Mouse (Mus musculus) left cerebral cortex, postnatal 36 days (tissue): ENCODE results near the gene Zfp784. TPM values are rescaled to one million over a fixed set of nuclear protein-coding genes. Genes with fewer than 3 reads are reported as not detected.

Source experiments
- DNase-seq, 2 experiments: peaks; one replicate each; pipeline ENCODE4 v3.0.0; 2021 to 2022; ENCODE audit warnings: low spot score in 2 of 2, mixed read lengths in 1 of 2
- intact Hi-C: fragments of 180-260 bp; cut with DNase I; formaldehyde crosslinking; loops from one replicate; pipeline ENCODE4 v1.15.1; 2025
- total RNA-seq, 2 experiments: library from RNA; stranded (reverse); gene quantifications; 2 replicates each; pipeline ENCODE4 v1.2.3; 2021

Zfp784 gene
- total RNA-seq, 2 experiments from 2014 or later = 5.3 to 5.7 TPM

DNA sequence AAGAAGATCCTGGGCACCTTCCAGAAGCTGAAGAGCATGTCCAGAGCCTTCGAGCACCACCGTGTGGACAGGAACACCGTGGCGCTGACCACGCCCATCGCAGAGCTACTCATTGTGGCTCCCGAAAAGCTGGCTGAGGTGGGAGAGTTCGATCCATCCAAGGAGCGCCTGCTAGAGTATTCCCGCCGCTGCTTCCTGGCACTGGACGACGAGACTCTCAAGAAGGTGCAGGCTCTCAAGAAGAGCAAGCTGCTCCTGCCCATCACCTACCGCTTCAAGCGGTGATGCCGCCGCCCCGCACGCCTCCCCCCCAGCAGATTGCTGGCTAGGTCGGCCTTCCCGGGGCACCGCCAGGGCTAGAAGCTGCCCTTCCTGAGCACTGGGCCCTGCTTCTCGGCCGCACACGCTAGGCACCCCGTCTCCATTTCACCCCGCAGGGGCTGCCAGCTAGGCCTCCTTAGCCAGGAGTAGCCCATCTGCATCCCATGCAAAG is 22.0 kb upstream of the Zfp784 start:
- intact Hi-C loops = loop anchor here (2.0 to 10.0 kb wide), 2 partner anchors 39 to 1365 kb away; partner anchors contain the start of genes Ccdc106, Mboat7, Tsen34 and Zfp865
- DNase-seq = peak; percentile 74

DNA sequence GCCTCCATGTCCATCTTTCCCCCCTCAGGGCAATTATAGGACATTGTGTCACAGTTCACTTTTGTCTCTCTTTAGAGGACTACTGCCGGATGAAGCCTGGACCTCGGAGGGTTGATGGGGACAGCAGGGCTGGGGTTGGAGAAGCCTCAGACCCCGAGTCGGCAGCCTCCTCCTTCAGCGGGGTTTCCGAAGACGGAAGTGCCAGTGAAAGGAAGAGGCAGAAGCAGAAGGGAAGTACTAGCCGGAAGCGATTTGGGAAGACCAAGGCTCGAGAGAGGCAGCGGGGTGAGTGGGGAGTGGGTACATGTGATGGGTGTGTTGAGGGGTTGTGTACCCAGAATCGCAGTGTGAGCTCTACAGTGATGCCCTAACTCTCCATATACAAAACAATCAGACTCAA is 21.2 kb upstream of the Zfp784 start:
- peak in 1 of 2 experiments; percentile 11 for DNase-seq
- intact Hi-C loops = loop anchor here (5.0 kb wide), 1 partner anchor 137 kb away; the partner anchor contains the start of gene Nat14

DNA sequence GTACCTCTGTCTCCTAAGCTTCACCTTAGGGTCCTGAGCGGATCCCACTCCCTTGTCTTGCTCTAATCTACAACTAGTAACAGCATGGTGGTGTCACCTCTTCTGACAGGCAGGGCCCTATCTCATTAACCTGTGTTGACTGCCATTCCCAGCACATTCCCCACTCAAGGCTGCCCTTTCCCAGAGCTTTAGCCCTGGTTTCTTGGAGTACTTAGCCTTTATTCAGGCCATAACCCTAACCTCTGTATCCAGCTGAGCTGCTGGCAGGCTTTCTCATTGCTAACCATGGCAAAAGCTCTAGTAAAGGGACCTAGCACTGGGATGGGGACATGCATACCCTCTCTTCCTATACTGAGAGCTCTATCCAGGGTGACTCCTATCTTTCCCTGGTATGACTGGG is 20.4 kb upstream of the Zfp784 start:
- no peak for DNase-seq
- intact Hi-C loops = loop anchor here (5.0 kb wide), 1 partner anchor 136 kb away; the partner anchor contains the start of gene Nat14

DNA sequence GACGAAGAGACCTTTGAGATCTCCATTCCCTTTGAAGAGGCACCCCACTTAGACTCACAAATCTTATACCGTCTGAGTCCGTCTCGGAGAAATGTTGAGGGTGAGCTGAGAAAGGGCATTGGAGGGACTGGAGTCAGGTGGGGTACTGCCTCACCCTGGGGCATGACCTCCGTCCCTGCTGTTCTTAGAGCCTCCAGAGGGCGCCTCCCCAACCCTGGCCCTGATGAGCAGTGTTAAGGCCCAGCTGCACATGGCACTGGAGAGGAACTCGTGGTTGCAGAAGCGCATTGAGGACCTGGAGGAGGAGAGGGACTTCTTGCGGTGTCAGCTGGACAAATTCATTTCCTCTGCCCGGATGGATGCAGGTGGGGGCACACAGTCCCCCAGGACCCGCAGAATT is 19.6 kb upstream of the Zfp784 start:
- intact Hi-C loops = loop anchor here (5.0 kb wide), 1 partner anchor 136 kb away; the partner anchor contains the start of gene Nat14
- DNase-seq = no peak

DNA sequence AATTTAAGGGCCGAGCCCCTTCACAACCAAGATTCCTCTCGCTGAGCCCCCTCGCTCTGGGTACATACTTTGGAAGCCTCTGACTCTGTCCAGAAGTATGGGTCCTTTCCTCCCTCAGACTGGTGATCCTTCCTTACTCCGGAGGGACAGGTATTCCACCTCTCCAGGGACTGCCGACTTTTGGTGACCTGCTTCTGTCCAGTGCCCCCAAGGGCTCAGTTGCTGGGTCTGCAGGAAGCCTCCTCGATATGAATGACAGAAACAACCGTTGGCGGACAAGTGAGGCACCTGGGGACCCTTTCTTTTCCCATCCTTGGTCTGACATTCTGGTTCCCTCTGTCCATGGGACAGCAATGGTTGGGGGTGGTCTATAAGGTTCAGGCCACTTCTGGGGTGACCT is 19.1 kb upstream of the Zfp784 start:
- peak in 1 of 2 experiments; percentile 9 for DNase-seq
- intact Hi-C loops = loop anchor here (5.0 kb wide), 1 partner anchor 135 kb away; the partner anchor contains the start of gene Nat14

DNA sequence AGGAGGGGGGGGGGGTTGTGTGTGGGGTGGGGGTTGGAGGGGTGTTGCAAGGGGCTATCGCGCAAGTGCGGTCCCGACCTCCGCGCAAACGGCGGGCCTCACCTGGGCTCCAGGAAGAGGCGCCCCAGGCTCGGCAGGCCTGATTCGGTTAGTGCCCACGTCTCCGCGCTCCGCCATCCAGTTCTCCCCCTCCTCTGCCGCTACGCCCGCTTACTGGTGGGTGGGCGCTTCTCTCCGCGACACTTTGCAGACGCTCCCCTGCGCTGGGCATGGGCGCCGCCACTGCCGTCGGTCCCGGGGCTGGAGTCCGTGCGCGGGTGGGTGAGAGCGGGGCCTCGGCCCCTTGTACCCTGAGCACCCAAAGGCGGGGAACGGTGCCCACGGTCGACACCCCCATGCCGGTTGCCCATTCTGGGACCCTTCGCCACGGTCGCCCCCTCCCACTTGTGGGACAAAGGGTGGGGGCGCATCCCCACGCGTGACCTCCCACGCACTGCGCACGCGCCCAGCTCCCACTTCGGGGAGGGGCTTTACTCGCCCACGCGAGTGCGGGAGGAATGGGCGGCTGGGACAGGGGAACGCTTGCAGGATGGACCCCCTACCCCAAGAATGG is 18.5 kb upstream of the Zfp784 start:
- peak in 1 of 2 experiments; percentile 76 for DNase-seq
- intact Hi-C loops = loop anchor here (5.0 kb wide), 1 partner anchor 134 kb away; the partner anchor contains the start of gene Nat14

DNA sequence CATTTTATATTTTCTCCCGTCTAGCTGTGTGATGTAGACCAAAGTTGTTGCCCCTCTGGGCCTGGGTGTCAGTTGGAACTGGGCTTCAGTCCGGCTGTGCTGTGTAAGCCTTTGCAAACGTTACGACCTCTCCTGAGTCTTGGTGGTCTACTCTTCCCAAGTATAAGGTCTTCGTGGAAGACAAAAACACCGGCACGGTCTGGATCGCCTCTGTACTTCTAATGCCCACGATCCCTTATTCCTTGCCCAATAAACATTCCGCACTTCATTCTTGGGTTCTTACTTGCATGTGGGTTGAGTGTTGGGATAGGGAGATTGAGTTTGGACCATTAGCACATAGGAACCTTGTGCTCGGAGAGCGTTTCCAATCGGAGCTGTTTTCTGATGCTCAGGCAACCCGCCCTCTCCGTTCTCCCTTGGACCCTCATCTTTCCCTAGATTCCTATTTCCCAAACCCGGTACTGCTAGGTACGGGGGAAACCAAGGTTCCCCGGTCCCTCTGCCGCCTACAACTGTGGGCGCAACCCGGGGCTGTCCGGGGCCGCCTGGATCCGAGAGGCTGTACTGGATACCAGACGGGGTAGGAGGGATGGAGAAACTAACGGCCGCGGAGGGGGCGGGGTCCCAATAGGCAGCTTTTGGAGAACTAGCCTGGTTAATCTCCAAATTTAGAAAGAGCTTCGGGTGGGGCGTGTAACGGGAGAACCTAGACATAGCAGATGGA is 15.4 kb upstream of the Zfp784 start:
- intact Hi-C loops = loop anchor here (5.0 kb wide), 1 partner anchor 111 kb away; no protein-coding TSS in a partner anchor
- peak; percentile 57 to 65 for DNase-seq

DNA sequence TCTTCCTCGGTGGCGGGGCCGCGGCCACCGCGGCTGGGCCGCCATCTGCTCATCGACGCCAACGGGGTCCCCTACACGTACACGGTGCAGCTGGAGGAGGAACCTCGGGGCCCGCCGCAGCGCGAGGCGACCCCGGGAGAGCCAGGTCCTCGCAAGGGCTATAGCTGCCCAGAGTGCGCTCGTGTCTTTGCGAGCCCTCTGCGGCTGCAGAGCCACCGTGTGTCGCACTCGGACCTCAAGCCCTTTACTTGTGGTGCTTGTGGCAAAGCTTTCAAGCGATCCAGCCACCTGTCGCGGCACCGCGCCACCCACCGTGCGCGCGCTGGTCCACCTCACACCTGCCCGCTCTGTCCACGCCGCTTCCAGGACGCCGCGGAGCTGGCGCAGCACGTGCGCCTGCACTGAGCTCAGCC is 14.7 kb upstream of the Zfp784 start:
- intact Hi-C loops = loop anchor here (5.0 kb wide), 1 partner anchor 111 kb away; no protein-coding TSS in a partner anchor
- DNase-seq = peak in 1 of 2 experiments; percentile 38

DNA sequence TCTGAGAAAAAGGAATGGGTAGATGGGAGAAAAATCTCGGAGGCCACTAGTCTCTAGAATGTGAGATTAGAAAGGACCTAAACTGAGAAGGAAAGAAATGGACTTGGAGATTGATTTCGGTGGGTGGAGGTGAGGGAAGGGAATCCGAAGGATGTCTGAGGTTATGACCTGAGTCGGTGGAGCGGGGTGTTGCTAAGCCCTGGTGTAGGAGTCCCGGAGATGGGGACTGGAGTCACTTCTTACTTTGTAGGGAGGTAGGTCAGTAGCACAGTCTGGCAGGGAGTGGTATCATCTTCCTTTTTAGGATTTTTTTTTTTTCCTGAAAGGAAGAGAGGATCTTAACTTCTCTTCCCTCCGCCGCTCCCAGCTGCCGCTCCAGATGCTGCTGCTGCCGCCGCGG is 14.2 kb upstream of the Zfp784 start:
- DNase-seq = no peak
- intact Hi-C loops = loop anchor here (5.0 kb wide), 1 partner anchor 110 kb away; no protein-coding TSS in a partner anchor

DNA sequence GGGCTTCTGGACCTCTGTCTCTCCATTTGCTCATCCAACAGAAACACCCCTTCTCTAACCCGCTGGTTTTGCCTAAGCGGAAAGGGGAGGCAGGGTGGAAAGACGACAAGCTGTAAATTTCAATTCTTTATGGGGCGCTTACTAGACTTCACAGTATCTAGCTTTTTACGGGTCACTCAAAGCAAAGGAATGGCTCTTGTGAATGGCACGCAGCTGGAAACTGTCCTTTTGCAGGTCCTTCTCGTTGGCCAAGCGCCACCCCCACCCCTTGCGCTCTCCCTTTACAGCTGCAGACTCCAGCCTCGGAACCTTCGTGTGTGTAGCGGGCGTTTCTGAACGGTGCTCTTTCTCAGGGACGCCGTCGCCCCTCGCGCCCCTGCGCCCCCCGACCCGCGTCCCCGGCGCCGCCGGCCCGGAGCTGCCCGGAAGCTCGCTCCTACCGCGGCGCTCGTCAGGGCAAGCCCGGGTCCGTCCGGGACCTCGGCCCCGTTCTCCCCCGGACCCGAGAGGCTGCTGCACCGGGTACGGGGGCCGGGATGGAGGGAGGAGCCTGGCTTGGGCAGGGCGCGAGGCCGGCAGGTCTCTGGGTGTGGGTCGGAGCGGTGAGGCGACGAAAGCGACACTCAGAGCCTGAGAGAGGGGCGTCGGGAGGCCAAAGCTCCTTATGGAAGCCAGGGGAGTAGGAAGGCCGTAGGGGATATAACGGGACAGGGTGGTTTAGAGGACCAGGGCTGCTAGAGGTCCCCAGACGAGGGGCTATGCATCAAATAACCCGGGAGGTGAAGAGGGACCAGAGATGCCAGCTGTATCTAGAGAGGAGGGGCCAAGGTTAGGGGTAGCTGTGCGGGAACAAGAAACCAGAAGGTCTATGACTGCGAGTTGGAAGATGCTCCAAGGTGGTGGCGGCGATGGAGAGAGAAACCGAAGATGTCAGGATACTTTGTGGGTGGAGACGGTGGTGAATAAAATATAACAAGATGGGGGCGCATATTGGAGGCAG is 13.2 kb upstream of the Zfp784 start, which contains the start of gene Zfp580:
Gene Zfp580, plus strand, starts transcription at position 346 of the 1,000 bp plus-strand sequence.
- intact Hi-C loops = loop anchor here (2.0 to 5.0 kb wide), 2 partner anchors 31 to 109 kb away; partner anchors contain the start of genes Ccdc106 and Zfp865
- DNase-seq = peak; percentile 84 to 88

DNA sequence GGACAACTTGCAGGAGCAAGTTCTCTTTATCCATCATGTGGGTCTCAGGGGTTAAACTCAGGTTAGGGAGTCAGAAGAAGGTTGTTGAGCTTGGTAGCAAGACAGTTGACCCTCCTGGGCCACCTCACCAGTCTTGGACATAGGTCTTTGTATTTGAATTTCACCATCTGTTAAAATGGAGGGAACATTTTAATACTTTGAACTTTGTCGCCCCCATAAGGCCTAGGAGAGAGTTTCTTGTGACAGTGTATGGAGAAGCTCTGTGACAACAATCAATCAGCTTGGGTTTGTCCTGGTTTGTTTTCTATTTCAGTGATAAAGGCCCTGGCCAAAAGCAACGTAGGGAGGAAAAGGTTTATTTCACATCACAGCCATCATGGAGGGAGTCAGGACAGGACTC is 9.1 kb upstream of the Zfp784 start:
- no peak for DNase-seq
- intact Hi-C loops = no loop called here

DNA sequence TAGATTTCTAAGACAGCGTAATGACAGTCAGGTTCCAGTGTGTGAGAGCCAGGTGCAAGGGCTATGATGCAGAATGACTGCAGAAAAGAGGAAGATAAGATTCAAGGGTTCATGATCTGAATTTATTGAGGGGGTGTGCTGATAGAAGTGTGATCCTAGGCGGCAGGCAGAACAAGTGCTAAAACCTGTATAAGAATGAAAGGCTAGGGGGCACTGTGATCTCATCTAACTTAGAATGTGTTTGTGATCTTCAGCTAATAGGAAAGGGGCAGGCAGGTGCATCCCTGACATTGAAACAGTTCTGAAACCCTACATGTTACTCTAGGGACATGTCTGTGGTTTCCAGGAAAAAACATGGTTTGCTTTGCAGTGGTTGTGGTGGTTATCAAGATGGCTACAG is 7.9 kb upstream of the Zfp784 start:
- intact Hi-C loops = no loop called here
- no peak for DNase-seq

DNA sequence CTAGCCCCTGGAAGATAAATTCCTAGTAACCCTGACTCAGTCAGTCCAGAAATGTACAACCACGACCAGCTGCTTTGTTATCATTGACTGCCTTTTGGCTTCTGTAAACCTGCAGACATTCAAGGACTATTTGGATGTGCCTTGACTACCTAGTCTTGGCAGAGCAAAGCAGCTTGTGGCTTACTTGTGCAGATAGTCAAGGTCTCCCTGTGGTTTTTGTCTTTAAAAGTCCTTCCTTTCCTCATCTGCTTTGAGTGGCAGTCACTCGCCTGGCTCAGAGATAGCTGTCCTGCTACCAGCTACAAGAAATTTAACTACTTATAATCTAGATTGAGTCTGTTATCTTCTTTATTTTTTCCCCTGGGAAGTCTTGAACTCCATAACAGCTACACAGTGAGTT is 6.7 kb upstream of the Zfp784 start:
- no peak for DNase-seq
- intact Hi-C loops = no loop called here

DNA sequence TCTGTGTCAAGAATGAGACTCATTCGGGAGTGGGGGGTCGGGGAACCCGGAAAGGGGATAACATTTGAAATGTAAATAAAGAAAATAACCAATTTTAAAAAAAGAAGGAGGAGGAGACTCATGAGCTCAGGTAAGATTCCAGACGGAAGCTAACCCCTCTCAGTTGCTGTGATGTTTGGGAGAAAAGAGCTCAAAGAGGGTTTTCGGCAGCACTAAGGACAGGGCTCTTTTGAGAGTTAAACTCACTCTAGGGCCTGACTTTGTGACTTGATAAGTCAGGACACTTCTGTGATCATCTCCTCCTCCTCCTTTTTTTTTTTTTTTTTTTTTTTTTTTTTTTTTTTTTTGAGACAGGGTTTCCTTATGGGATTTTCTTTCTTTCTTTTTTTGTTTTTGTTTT is 694 bp upstream of the Zfp784 start:
- intact Hi-C loops = no loop called here

DNA sequence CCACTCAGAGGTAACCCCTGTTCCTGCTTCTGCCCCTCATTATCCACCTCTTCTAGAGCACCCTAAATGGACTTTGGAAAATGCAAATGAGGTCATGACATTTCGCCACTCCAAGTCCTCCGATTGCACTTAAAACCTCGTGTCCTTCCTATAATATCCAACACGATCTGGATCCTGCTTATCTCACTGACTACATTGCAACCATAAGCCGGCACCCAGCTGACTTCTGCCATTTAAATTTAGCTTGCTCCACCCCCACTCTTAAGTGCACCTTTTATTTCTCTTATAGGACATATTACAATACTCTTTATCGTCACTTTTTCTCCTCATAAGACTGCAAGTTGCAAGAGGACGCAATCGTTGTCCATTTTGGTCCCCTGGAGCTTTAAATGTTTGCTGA is 779 bp downstream of the Zfp784 start:
- intact Hi-C loops = no loop called here
- no peak for DNase-seq

More for the DNA sequence above, 694 bp upstream of the Zfp784 start:
- DNase-seq = no peak

DNA sequence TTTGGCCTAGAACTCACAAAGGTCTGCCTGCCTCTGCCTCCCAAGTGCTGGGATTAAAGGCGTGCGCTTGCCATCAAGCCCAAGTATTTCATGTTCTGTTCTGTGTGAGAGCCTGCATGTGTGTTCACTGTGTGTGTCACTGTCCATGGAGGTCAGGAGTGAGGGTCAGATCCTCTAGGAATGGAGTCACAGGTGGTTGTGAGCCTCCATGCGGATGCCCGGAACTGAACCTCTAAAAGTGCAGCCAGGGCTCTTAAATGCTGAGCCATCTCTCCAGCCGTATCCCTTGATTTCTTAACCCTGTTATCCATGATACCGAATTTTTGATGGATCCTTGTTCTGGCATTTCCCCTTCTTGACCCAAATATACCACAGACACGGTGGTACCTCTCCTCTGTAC is 1.2 kb downstream of the Zfp784 start:
- intact Hi-C loops = no loop called here
- DNase-seq = no peak

DNA sequence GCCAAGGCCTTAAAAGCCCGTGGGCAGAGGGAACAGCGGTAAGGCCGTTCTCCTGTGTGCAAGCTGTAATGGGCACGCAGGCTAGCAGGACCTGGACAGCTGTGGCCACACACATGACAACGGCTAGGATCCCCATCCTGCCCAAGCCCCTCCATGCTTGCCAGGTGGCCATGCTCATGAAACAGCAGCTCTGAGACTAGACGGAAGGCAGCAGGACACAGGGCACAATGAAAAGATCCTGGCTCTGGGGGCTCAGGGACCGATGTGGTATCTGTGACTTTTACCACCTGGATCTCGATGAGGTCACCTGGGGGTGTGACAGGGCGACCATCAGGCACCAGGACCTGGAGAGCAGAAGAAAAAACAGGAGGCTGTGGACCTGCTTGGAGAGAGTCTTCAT is 2.1 kb downstream of the Zfp784 start:
- intact Hi-C loops = no loop called here
- DNase-seq = no peak

DNA sequence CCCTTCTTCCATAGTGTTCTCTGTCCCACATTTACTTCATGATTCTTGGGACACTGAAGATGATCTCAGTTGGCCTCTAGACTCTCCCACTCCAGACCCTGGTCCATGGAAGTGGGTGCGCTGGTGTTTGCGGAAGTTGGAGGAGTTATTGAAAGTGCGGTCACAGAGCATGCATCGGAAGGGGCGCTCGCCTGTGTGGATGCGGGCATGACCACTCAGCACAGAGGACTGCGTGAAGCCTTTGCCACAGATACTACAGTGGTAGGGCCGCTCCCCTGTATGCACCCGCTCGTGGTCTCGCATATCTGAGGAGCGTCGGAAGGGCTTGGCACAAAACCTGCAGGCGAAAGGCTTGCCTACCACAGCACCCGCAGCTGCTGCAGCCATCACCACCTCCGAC is 2.6 kb downstream of the Zfp784 start:
- no peak for DNase-seq
- intact Hi-C loops = no loop called here

DNA sequence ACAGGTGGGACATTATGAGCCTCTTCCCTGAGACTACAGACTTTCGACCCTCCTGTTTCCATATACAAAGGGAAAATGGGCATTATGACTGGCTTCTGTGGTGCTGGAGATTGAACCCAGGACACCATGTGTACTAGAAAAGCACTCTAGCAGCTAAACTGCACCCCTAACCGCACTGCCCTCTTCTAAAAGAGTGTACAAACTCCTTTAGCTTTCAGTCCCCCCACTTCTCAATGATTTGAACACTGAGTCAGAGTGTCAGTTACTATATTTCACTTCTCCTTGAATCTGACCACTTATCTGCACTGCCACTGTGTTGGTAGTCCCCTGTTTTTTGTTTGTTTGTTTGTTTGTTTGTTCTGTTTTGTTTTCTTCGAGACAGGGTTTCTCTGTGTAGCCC is 4.4 kb downstream of the Zfp784 start, which contains the start of gene 4632433K11Rik:
Gene 4632433K11Rik, plus strand, starts transcription at position 301 of the 400 bp plus-strand sequence.
- no peak for DNase-seq
- intact Hi-C loops = no loop called here
